Mouse (Mus musculus) heart, adult 2 months (tissue): ENCODE results near the gene Ak9.

Experiments
- CTCF ChIP-seq: fragments of 200-600 bp; IDR thresholded peaks from 2 replicates; pipeline ENCODE4 v1.8.1; 2022; ENCODE audit warnings: antibody characterized with exemption, mild to moderate bottlenecking, moderate library complexity
- EP300 ChIP-seq: fragments of 200-500 bp; IDR thresholded peaks from 2 replicates; pipeline ENCODE4 v1.6.1; 2011; ENCODE audit warnings: low read depth, low read length, control low read depth; ENCODE audit not compliant: insufficient read depth

DNA sequence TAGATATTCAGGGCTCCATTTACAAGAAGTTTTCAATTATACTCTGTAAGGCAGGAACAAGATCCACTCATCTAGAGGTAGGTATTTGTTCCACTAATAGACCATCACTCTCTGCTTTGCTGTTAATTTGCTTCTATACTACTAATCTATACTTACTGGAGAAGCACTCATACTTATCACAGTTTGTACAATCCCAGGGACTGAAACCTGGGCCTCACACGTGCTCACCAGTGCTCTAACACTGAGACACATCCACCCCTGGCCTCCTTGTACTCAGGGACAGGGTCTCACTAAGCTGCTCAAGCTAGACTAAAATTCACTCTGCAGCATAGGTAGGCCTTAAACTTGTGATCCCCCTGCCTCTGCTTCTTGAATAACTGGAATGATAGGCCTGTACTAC, 42.6 kb upstream of the Ak9 start:
- no peak for TF ChIP-seq CTCF
- no peak for TF ChIP-seq EP300
